Mouse (Mus musculus): ENCODE data around the gene Igsf23. TPM values are rescaled to one million over a fixed set of nuclear protein-coding genes. Genes with fewer than 3 reads are reported as not detected.
"Not testable (repeated sequence)": the region's sequence is repeated elsewhere in the genome, so short reads cannot be mapped to it uniquely, and the experiment has no call there.

Igsf23 gene
- polyA plus RNA-seq, 2 experiments, result 0.11 to 0.15 TPM

- H3K9ac ChIP-seq (replicated peaks), result no peak overlapping the region
- no peak for TF ChIP-seq EP300 (IDR thresholded peaks at IDR 0.05; ENCODE audit: low read depth)
- no peak for TF ChIP-seq CTCF (IDR thresholded peaks at IDR 0.05; ENCODE audit: low read depth)
- H3K4me2 ChIP-seq (ENCODE audit: low read depth), result no peak overlapping the region
- peaks cover 0 to 11% of the 10 kb centered on the region in 2 experiments; a peak in 2 of 4 replicates for H3K4me1 ChIP-seq (replicated peaks; ENCODE audit: control insufficient read depth in 2 of 2, insufficient read depth in 2 of 2, low read length in 1 of 2)
- H3K27me3 ChIP-seq (ENCODE audit: control insufficient read depth, insufficient read depth, low read length), result peaks cover 3% of the 10 kb centered on the region; the same call in 1 of the 2 replicates
- no peaks in the 10 kb centered on the region for H3K36me3 ChIP-seq (replicated peaks; ENCODE audit: control insufficient read depth, insufficient read depth, low read depth)
- H3K9me3 ChIP-seq (ENCODE audit: control insufficient read depth, low read length), result no peaks in the 10 kb centered on the region
- H3K4me3 ChIP-seq (ENCODE audit: insufficient read depth in 1 of 2, low read depth in 2 of 2, low read length in 2 of 2), result no peak overlapping the region
- ATAC-seq (ENCODE audit: insufficient read depth) (no peak), DNase-seq (ENCODE audit: low read depth in 3 of 3, low spot score in 3 of 3) (no peak)
- no peak overlapping the region for H3K27ac ChIP-seq
- WGBS (ENCODE audit: insufficient replicate concordance), result 11% methylated on average over 13 of the region's 13 CpGs
Measured at GRCm38 (mm10) chr7:19932133-19932876, 18.3 kb downstream of the Igsf23 start.

- not testable (repeated sequence) for ATAC-seq (ENCODE audit: insufficient read depth); H3K27ac ChIP-seq; H3K4me3 ChIP-seq (ENCODE audit: insufficient read depth in 1 of 2, low read depth in 2 of 2, low read length in 2 of 2); DNase-seq (ENCODE audit: low read depth in 3 of 3, low spot score in 3 of 3); H3K4me2 ChIP-seq (ENCODE audit: low read depth); H3K4me1 ChIP-seq (replicated peaks; ENCODE audit: control insufficient read depth in 2 of 2, insufficient read depth in 2 of 2, low read length in 1 of 2); H3K36me3 ChIP-seq (replicated peaks; ENCODE audit: control insufficient read depth, insufficient read depth, low read depth); H3K9ac ChIP-seq (replicated peaks); H3K27me3 ChIP-seq (ENCODE audit: control insufficient read depth, insufficient read depth, low read length); H3K9me3 ChIP-seq (ENCODE audit: control insufficient read depth, low read length)
- WGBS (ENCODE audit: insufficient replicate concordance), result 65% methylated on average over 6 of the region's 6 CpGs
Measured at GRCm38 (mm10) chr7:19930481-19930880, 20.1 kb downstream of the Igsf23 start.

- no peaks in the 10 kb centered on the region for H3K36me3 ChIP-seq (replicated peaks; ENCODE audit: control insufficient read depth, insufficient read depth, low read depth)
- no peak for TF ChIP-seq EP300 (IDR thresholded peaks at IDR 0.05; ENCODE audit: low read depth)
- no peak for TF ChIP-seq CTCF (IDR thresholded peaks at IDR 0.05; ENCODE audit: low read depth)
- no peak overlapping the region for H3K4me3 ChIP-seq (ENCODE audit: insufficient read depth in 1 of 2, low read depth in 2 of 2, low read length in 2 of 2)
- no peak overlapping the region for H3K27ac ChIP-seq
- H3K4me1 ChIP-seq (replicated peaks; ENCODE audit: control insufficient read depth in 2 of 2, insufficient read depth in 2 of 2, low read length in 1 of 2), result peaks cover 0 to 5% of the 10 kb centered on the region in 2 experiments; a peak in 1 of 4 replicates
- no peaks in the 10 kb centered on the region for H3K9me3 ChIP-seq (ENCODE audit: control insufficient read depth, low read length)
- H3K4me2 ChIP-seq (ENCODE audit: low read depth), result no peak overlapping the region
- ATAC-seq (ENCODE audit: insufficient read depth), result no peak
- peaks cover 3% of the 10 kb centered on the region; the same call in 1 of the 2 replicates for H3K27me3 ChIP-seq (ENCODE audit: control insufficient read depth, insufficient read depth, low read length)
- no peak for DNase-seq (ENCODE audit: low read depth in 3 of 3, low spot score in 3 of 3)
- WGBS (ENCODE audit: insufficient replicate concordance), result 71% methylated on average over 5 of the region's 5 CpGs
- H3K9ac ChIP-seq (replicated peaks), result no peak overlapping the region
Measured at GRCm38 (mm10) chr7:19928486-19928885, 22.1 kb downstream of the Igsf23 start.

GRCm38 (mm10) chr7:19926849-19927480 lies 23.6 kb downstream of the Igsf23 start:
- H3K27me3 ChIP-seq (ENCODE audit: control insufficient read depth, insufficient read depth, low read length), result peaks cover 3% of the 10 kb centered on the region; the same call in 1 of the 2 replicates
- H3K27ac ChIP-seq, result no peak overlapping the region
- 0 out of 4 replicates have a peak, but pooled peaks cover 0 to 2% of the 10 kb centered on the region in 2 experiments for H3K4me1 ChIP-seq (replicated peaks; ENCODE audit: control insufficient read depth in 2 of 2, insufficient read depth in 2 of 2, low read length in 1 of 2)
- H3K9ac ChIP-seq (replicated peaks), result no peak overlapping the region
- no peaks in the 10 kb centered on the region for H3K9me3 ChIP-seq (ENCODE audit: control insufficient read depth, low read length)
- H3K36me3 ChIP-seq (replicated peaks; ENCODE audit: control insufficient read depth, insufficient read depth, low read depth), result no peaks in the 10 kb centered on the region
- TF ChIP-seq EP300 (IDR thresholded peaks at IDR 0.05; ENCODE audit: low read depth) (no peak), CTCF (IDR thresholded peaks at IDR 0.05; ENCODE audit: low read depth) (no peak)
- DNase-seq (ENCODE audit: low read depth in 3 of 3, low spot score in 3 of 3) (no peak), ATAC-seq (ENCODE audit: insufficient read depth) (no peak)
- H3K4me3 ChIP-seq (ENCODE audit: insufficient read depth in 1 of 2, low read depth in 2 of 2, low read length in 2 of 2), result no peak overlapping the region
- WGBS (ENCODE audit: insufficient replicate concordance), result 15% methylated on average over 2 of the region's 2 CpGs
- no peak overlapping the region for H3K4me2 ChIP-seq (ENCODE audit: low read depth)

- Histone ChIP-seq H3K36me3 (replicated peaks; ENCODE audit: control insufficient read depth, insufficient read depth, low read depth) (no peaks in the 10 kb centered on the region), H3K27me3 (ENCODE audit: control insufficient read depth, insufficient read depth, low read length) (no peaks in the 10 kb centered on the region), H3K9me3 (ENCODE audit: control insufficient read depth, low read length) (no peaks in the 10 kb centered on the region), H3K4me2 (ENCODE audit: low read depth) (no peak overlapping the region), H3K4me1 (replicated peaks; ENCODE audit: control insufficient read depth in 2 of 2, insufficient read depth in 2 of 2, low read length in 1 of 2) (no peaks in the 10 kb centered on the region), H3K9ac (replicated peaks) (no peak overlapping the region), H3K4me3 (ENCODE audit: insufficient read depth in 1 of 2, low read depth in 2 of 2, low read length in 2 of 2) (no peak overlapping the region), H3K27ac (no peak overlapping the region)
- ATAC-seq (ENCODE audit: insufficient read depth) (no peak), DNase-seq (ENCODE audit: low read depth in 3 of 3, low spot score in 3 of 3) (no peak)
- WGBS (ENCODE audit: insufficient replicate concordance), result 74% methylated on average over 1 of the region's 1 CpGs
- TF ChIP-seq CTCF (IDR thresholded peaks at IDR 0.05; ENCODE audit: low read depth) (no peak), EP300 (IDR thresholded peaks at IDR 0.05; ENCODE audit: low read depth) (no peak)
Measured at GRCm38 (mm10) chr7:19925376-19925775, 25.2 kb downstream of the Igsf23 start.

Measured in liver, embryonic 14.5 days (tissue).